Mouse (Mus musculus): ENCODE results near the gene Ankrd53.

Gene Ankrd53

GRCm38 (mm10) chr6:83762344-83762743 is at the start of gene Ankrd53:
Gene Ankrd53 (plus strand): TSS chr6:83762644.
- DNase-seq: no peak

DNA sequence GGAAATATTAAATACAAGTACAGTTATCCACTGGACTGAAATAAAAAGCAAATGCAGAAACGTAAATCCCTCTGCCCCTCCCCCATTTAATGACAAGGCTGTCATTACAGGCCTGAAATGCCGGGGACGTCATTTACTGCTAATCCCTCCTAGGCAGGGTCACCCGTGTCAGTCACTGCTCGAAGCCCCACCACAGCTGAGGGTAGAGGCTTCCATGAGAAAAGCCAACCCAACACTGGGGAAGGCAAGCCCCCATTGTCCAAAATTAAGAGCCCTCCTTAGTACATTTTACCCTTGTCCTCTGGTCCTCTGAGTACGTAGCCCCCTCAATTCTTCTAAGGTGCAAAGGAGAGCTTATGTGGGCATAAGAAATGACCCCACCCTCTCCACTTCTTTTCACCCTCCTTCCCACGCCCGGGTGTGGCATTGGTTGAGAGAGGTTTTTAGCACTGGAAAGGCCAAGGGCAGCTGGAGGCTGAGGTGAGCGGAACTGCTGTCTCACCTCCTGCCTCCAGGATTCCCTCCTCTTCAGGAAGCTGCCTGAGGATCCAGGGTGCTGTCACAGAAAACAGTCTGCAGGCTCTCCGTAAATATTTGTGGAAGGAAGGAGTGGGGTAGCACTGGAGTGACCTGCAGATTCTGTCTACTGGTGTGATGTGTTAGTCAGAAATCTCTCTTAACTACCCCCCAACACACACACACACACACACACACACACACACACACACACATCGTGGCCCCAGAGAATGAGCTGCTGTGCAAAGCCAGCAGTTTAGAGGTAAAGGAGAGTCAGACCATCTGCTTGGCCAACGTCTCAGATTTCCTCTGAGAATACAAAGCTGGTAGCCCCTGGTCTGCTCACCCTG is 48.9 kb upstream of the Ankrd53 start:
- no peak for DNase-seq

- DNase-seq: peak; percentile 9 to 38
Measured at GRCm38 (mm10) chr6:83714221-83715123, 48.0 kb upstream of the Ankrd53 start.

DNA sequence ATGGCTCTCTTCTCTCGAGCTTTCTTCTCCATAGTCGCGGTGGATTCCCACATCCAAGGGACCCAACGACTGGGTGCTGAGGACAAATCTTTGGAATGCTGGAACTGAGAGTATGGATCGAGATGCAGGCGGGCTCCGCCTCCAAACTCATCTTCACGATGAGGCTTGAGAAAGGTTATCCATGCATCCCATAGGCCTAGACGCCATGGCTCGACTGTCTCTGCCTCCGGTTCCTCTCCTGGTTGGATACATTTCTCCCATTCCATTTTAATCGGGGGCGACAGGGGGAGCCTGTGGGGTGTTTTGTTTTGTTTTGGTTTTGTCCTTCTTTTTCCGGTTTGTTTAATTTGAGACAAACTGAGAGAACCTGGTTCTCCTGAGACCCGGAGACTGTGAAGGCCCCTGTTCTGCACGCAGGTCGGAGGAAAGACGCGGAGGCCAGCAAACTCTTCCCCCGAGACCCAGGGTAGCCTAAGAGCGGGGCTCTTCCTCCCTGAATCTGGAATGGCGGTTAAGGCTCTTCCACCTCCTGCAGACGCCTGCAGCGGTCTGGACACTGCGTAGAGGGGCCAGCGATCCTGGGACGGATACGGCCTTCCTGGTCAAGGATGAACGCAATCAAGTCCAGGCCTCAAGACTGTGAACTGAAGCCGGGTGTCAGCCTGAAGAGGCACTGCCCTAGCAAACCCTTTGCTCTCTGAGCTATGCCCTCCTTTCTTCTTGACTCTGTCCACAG is 46.8 kb upstream of the Ankrd53 start:
- DNase-seq: no peak

- DNase-seq: no peak
Measured at GRCm38 (mm10) chr6:83717026-83717425, 45.4 kb upstream of the Ankrd53 start.

DNA sequence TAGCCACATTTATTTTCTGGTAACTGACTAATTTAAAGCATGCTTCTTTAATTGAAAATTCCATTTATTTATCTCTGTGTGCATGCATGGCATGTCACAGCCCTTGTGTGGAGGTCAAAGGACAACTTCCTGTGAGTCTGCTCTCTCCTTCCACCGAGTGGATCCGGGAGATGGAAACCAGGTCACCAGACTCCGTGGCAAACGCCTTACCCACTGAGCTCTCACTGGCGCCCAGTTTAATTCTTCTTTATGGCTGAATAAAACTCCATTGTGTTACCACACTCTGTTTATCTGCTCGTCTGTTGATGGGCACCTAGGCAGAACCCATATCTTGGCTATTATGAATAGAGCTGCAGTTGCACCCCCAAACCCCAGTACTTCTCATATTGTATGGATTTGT is 39.9 kb upstream of the Ankrd53 start:
- DNase-seq: no peak

- DNase-seq: no peak
Measured at GRCm38 (mm10) chr6:83727178-83727577, 35.3 kb upstream of the Ankrd53 start.

DNA sequence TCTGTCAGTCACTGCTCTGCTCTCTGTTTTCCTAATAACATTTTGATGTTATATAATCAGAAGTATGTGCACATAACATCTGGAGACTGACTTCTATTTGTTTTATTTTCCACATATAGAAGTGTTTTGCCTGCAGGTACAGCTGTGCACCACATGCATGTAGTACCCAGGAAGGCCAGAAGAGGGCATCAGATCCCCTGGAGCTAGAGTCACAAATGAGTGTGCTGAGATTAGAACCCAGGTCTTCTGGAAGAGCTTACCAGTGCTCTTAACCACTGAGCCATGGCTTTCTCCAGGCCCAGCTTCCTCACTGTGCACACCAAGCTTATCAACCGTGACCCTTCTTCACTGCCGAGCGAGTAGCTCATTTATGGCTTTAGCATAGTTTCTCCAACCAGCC is 34.0 kb upstream of the Ankrd53 start:
- peak in 1 of 2 experiments; percentile 21 for DNase-seq

DNA sequence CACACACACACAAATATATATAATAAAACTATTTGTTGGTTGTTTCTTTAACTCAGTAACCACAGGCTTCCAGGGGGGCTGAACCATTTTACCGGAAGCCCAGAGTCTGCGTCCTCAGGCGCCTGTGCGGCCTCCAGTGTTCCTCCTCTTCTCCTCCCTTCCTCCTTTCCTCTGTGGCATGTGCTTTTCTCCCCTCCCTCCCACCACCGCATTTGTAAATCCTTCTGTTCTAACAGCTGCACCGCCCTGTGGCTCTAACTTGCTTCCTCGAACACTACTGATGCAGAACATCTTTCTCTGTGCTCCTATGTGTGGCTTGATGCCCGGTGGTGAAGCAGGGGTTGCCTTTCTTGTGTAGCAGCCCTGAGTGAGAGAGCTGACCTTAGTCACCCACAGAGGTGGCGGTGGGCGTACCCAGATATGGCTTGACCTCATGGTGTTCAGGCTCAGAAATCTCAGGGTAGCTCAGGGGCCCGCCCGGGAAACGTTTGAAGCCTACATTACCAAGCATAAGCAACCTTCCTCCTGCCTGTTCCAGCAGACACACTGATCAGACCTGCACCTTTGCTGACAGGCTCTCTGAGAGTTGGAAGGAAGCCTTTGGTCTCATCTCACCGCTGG is 33.0 kb upstream of the Ankrd53 start:
- no peak for DNase-seq

DNA sequence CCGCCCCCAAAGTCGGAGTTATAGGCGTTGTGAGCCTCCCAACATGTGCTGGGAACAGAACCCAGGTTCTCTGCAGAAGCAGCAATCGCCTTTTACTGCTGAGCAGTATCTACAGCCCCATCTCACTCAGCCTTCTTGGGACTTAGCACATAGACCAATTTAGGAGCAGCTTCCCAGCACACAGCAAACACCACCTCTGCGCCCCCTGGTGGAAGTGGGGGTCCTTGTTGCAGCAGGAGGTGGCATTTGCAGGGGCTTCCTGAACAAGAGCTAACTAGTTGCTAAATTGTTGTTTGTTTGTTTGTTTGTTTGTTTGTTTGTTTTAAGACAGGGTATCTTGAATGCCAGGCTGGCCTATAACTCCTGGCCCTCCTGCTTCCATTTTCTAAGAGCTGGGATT is 31.3 kb upstream of the Ankrd53 start:
- DNase-seq: peak; percentile 69 to 79

DNA sequence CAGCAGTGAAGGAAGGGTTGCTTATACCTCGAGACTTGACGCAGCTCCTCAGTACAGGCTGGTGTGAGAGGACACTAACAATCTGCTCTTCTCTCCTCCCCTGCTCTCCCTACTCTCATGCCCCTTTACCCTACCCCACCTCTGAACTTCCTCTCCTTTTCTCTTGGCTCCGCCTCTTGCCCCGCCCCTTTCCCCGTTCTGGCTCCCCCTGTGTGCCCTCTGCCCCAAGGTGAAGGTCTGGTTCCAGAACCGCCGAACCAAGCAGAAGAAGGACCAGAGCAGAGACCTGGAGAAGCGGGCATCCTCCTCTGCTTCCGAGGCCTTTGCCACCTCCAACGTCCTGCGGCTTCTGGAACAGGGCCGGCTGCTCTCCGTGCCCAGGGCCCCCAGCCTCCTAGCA is 25.1 kb upstream of the Ankrd53 start:
- no peak for DNase-seq

GRCm38 (mm10) chr6:83738596-83738995 is 23.8 kb upstream of the Ankrd53 start:
- DNase-seq: no peak

GRCm38 (mm10) chr6:83742761-83743160 is 19.7 kb upstream of the Ankrd53 start, which contains the start of gene Atp6v1b1:
Gene Atp6v1b1 (plus strand): TSS chr6:83742990.
- DNase-seq: no peak

GRCm38 (mm10) chr6:83743212-83743611 is 19.2 kb upstream of the Ankrd53 start:
- DNase-seq: no peak

GRCm38 (mm10) chr6:83744126-83744525 is 18.3 kb upstream of the Ankrd53 start:
- DNase-seq: no peak

DNA sequence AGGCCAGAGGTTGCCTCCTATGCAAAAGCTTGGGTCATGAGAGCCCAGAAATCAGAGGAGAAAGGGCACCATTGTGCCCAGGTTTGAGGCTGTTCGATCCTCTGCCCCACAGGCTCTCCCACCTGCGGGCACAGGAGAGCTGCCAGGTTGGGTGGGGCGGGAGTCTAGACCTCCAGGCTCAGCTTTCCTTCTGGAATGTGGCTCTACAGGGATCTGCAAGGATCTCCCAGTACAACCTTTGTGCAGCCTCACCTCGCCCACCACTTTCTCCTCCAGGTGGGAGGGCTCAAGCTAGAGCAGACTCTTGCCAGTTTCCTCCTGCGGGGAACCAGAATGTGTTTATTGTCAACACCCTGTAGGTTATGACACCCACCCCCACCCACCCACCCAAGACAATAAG is 17.9 kb upstream of the Ankrd53 start:
- no peak for DNase-seq

GRCm38 (mm10) chr6:83745466-83745865 is 17.0 kb upstream of the Ankrd53 start:
- no peak for DNase-seq

DNA sequence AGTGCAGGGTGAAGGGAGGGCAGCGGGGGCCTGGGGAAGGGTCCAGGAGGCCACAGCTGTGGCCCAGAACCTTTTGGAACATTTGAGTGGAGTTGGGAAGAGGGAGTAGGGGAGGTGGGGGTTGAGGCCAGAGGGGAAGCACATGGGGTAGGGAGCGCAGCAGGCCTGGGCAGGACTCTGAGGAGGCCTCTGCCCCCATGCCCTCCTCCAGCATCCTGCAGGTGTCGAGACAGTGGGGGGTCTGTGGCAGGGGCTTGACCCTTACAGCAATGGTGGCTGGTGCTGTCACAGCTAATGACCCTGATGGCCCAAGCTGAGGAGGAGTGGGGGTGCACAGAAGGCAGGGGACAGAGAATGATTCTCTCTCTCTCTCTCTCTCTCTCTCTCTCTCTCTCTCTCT is 13.2 kb upstream of the Ankrd53 start:
- no peak for DNase-seq

- peak in 1 of 2 experiments; percentile 72 for DNase-seq
Measured at GRCm38 (mm10) chr6:83750171-83750684, 12.2 kb upstream of the Ankrd53 start.

GRCm38 (mm10) chr6:83756051-83756450 is 6.4 kb upstream of the Ankrd53 start:
- DNase-seq: no peak

- DNase-seq: peak; percentile 56 to 58
Measured at GRCm38 (mm10) chr6:83762880-83763431, 512 bp downstream of the Ankrd53 start.

DNA sequence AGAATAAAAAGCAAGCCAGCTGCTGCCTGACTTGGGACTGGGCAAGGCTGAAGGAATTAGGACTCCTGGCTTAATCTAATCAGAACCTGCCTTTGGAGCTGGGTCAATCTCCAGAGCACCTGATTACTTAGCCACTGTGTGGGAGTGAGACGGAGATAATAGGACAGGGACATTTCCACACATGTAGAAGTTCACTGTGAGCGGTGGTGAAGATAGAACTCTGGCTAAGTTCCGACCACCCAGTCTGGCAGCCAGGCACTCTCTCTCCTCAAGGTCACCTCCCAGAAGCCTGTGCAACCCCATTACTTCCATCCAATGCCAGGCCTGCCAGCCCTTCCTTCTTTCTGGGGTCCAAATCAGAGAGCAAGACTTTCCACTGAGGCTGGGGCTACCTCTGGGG is 4.5 kb downstream of the Ankrd53 start:
- no peak for DNase-seq

All from lung, postnatal 4 days (tissue).